Mouse (Mus musculus) testis, adult 2 months (tissue): ENCODE results near the gene Hnrnpa2b1.

ENCODE experiments used
- CTCF ChIP-seq: fragments of 200-500 bp; IDR thresholded peaks from 2 replicates; pipeline ENCODE4 v1.5.1; 2012; ENCODE audit warnings: low read depth, mild to moderate bottlenecking, inconsistent platforms, low read length, moderate library complexity; ENCODE audit not compliant: control insufficient read depth, insufficient read depth, insufficient replicate concordance
- POLR2A ChIP-seq: fragments of 200-500 bp; IDR thresholded peaks from 2 replicates; pipeline ENCODE4 v1.6.1; 2012; ENCODE audit warnings: low read depth, mild to moderate bottlenecking, inconsistent platforms, low read length, moderate library complexity; ENCODE audit not compliant: control insufficient read depth

GRCm38 (mm10) chr6:51457283-51457682 lies 12.4 kb downstream of the Hnrnpa2b1 start:
- TF ChIP-seq CTCF, result no peak
- no peak for TF ChIP-seq POLR2A
